Mouse (Mus musculus) bone marrow, adult 2 months (tissue): ENCODE data around the gene Gal3st4. TPM values are rescaled to one million over a fixed set of nuclear protein-coding genes. Genes with fewer than 3 reads are reported as not detected.

Experiments used
- H3K27ac ChIP-seq: fragments of 200-500 bp; 2 replicates; pipeline ENCODE4 v1.5.1; 2012; ENCODE audit warnings: low read depth, mild to moderate bottlenecking, control low read depth, inconsistent platforms, low read length; ENCODE audit not compliant: control insufficient read depth, poor library complexity, insufficient read depth
- H3K4me1 ChIP-seq: fragments of 200-500 bp; 2 replicates; pipeline ENCODE4 v1.6.1; 2011; ENCODE audit warnings: low read length; ENCODE audit not compliant: control insufficient read depth, insufficient read depth
- H3K4me3 ChIP-seq: fragments of 200-500 bp; replicated peaks from 2 replicates; pipeline ENCODE3; 2011; ENCODE audit warnings: mild to moderate bottlenecking, low read depth, low read length, control low read depth; ENCODE audit not compliant: control insufficient read depth
- CTCF ChIP-seq: fragments of 200-500 bp; IDR thresholded peaks from 2 replicates; pipeline ENCODE4 v1.5.1; 2011; ENCODE audit warnings: low read length, control low read depth; ENCODE audit not compliant: control insufficient read depth, insufficient read depth
- POLR2A ChIP-seq: fragments of 200-500 bp; IDR thresholded peaks from 2 replicates; pipeline ENCODE4 v1.6.1; 2011; ENCODE audit warnings: low read depth, mild to moderate bottlenecking, control low read depth, low read length, borderline replicate concordance; ENCODE audit not compliant: control insufficient read depth
- WGBS: fragments of 180-500 bp; shearing (Covaris S2); methylation state at CpG from one replicate; pipeline ENCODE4 v1.1.7; 2018; 5-methylcytosine and 5-hydroxymethylcytosine counted together
- polyA plus RNA-seq: library from polyadenylated mRNA; stranded (reverse); fragments of >200 nt; gene quantifications from 2 replicates; pipeline ENCODE4 v1.2.4, GENCODE M21; 2011; ENCODE audit warnings: low replicate concordance; ENCODE audit not compliant: missing spikeins, insufficient read depth, insufficient read length

Gal3st4 gene
- polyA plus RNA-seq, 1 experiment, result not detected

- WGBS, result 96% methylated on average over 4 of the region's 4 CpGs
- peaks cover 7% of the 10 kb centered on the region for H3K4me1 ChIP-seq
- no peak overlapping the region for H3K27ac ChIP-seq
- no peak for TF ChIP-seq POLR2A
- TF ChIP-seq CTCF, result no peak
- H3K4me3 ChIP-seq, result no peak overlapping the region
Measured at GRCm38 (mm10) chr5:138265712-138266111, 6.9 kb downstream of the Gal3st4 start.

- H3K4me3 ChIP-seq, result peak overlapping the region; percentile 87
- H3K4me1 ChIP-seq, result peaks cover 7% of the 10 kb centered on the region
- 5% methylated on average over 6 of the region's 6 CpGs for WGBS
- TF ChIP-seq POLR2A (no peak), CTCF (no peak)
- H3K27ac ChIP-seq, result peak overlapping the region; percentile 70
Measured at GRCm38 (mm10) chr5:138264207-138264578, 8.4 kb downstream of the Gal3st4 start.

GRCm38 (mm10) chr5:138263260-138264206, 9.1 kb downstream of the Gal3st4 start, which contains the start of gene BC037034:
Gene BC037034, minus strand, starts transcription at chr5:138264033.
- H3K4me3 ChIP-seq, result peak within 1 kb of the TSS; percentile 87
- under 1% methylated on average over 71 of the region's 71 CpGs for WGBS
- TF ChIP-seq POLR2A (peak; percentile 92; the same call in 1 of the 2 replicates), CTCF (no peak)
- H3K27ac ChIP-seq, result peak within 1 kb of the TSS; percentile 97
- H3K4me1 ChIP-seq, result peaks cover 7% of the 10 kb centered on the region

- Histone ChIP-seq H3K27ac (peak overlapping the region; percentile 97), H3K4me3 (peak overlapping the region; percentile 87), H3K4me1 (peaks cover 7% of the 10 kb centered on the region)
- no peak for TF ChIP-seq POLR2A
- no peak for TF ChIP-seq CTCF
- WGBS, result 21% methylated on average over 18 of the region's 18 CpGs
Measured at GRCm38 (mm10) chr5:138262582-138263240, 9.9 kb downstream of the Gal3st4 start.

GRCm38 (mm10) chr5:138262001-138262400, 10.6 kb downstream of the Gal3st4 start:
- peaks cover 10% of the 10 kb centered on the region for H3K4me1 ChIP-seq
- H3K27ac ChIP-seq, result peak overlapping the region; percentile 97
- peak overlapping the region; percentile 87 for H3K4me3 ChIP-seq
- no peak for TF ChIP-seq POLR2A
- TF ChIP-seq CTCF, result no peak
- 18% methylated on average over 4 of the region's 4 CpGs for WGBS

- no peak for TF ChIP-seq CTCF
- no peak for TF ChIP-seq POLR2A
- Histone ChIP-seq H3K4me1 (peaks cover 11% of the 10 kb centered on the region), H3K27ac (peak overlapping the region; percentile 31; the same call in 1 of the 2 replicates), H3K4me3 (peak overlapping the region; percentile 25)
- whole genome bisulfite sequencing, result 49% methylated on average over 11 of the region's 11 CpGs
Measured at GRCm38 (mm10) chr5:138260834-138261233, 11.8 kb downstream of the Gal3st4 start.

GRCm38 (mm10) chr5:138260051-138260450, 12.6 kb downstream of the Gal3st4 start:
- peak overlapping the region; percentile 0 for H3K4me3 ChIP-seq
- 0 out of 2 replicates have a peak overlapping the region, but pooled peaks have one; percentile 0 for H3K27ac ChIP-seq
- TF ChIP-seq CTCF (no peak), POLR2A (no peak)
- WGBS, result 59% methylated on average over 10 of the region's 10 CpGs
- H3K4me1 ChIP-seq, result peaks cover 11% of the 10 kb centered on the region

- H3K4me1 ChIP-seq, result peaks cover 11% of the 10 kb centered on the region
- H3K27ac ChIP-seq, result peak overlapping the region; percentile 70
- 42% methylated on average over 7 of the region's 7 CpGs for WGBS
Measured at GRCm38 (mm10) chr5:138258993-138259392, 13.6 kb downstream of the Gal3st4 start.

More at GRCm38 (mm10) chr5:138258993-138259392, 13.6 kb downstream of the Gal3st4 start:
- TF ChIP-seq CTCF (no peak), POLR2A (no peak)
- H3K4me3 ChIP-seq, result no peak overlapping the region
